Mouse (Mus musculus) brain, adult 2 months (tissue): ENCODE data around the gene Mmachc.
"Not testable (repeated sequence)": the region's sequence is repeated elsewhere in the genome, so short reads cannot be mapped to it uniquely, and the experiment has no call there.

Experiments used
- DNase-seq: peaks from one replicate; pipeline ENCODE4 v3.0.0; 2011; ENCODE audit warnings: low read depth, low spot score

Mmachc gene

DNA sequence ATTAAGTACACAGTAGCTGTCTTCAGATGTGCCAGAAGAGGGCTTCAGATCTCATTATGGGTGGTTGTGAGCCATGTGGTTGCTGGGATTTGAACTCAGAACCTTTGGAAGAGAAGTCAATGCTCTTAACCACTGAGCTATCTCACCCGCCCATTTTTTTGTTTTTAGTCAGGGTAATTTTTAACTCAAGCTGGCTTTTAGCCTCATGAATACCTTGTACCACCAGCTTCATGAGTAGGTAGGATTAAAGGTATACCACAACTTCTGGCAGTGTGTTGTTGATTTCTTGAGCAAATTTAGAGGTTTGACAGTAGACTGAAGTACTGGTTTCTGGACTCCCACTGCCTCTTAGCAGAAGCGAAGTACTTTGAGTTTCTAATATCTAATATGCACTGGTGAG, 16.1 kb downstream of the Mmachc start:
- no peak for DNase-seq

DNA sequence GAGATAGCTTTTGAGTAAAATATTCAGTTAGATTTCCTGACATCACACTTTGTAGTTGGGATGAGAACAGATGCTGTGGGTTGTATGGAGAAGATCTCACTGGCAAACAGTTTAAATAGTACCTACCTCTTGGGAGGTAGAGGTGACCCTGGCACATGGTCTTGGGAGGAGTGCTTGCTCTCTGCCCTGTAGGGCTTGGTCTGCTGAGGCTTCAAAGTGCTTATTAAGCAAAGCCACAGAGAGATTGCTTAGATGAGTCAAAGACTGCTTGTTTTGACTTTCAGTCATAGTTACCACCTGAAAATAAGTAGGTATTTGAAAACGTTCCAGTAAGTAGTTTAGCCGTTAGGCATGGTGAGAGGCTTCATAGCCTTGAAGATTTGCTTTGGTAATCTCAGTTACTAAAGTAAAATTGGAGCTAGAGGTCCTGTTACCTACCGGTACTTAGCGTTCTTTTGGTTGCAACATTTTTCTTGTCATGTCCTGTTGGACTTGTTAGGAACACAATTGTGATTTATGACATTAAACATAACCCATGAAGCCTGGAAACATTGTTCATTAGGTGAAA, 18.8 kb downstream of the Mmachc start:
- DNase-seq, result no peak

DNA sequence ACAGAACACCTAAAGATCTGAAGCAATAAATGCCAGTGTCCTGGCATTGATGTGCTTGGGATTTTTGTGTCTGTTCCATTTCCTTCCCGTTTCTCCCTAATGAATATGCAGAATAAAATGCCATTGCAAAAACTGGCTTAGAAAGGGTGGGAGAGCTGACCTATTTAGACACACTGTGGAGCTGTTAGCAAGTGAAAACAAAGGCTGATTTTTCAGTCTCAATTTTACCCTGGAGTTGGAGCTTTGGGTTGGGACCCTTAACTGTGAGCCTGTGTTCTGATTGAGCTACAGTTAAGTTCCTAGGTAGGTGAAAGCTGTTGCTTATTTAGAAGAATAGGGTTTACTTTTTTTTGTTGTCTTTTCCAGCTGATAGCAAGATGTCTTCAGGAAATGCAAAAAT, 21.2 kb downstream of the Mmachc start:
- DNase-seq, result no peak

DNA sequence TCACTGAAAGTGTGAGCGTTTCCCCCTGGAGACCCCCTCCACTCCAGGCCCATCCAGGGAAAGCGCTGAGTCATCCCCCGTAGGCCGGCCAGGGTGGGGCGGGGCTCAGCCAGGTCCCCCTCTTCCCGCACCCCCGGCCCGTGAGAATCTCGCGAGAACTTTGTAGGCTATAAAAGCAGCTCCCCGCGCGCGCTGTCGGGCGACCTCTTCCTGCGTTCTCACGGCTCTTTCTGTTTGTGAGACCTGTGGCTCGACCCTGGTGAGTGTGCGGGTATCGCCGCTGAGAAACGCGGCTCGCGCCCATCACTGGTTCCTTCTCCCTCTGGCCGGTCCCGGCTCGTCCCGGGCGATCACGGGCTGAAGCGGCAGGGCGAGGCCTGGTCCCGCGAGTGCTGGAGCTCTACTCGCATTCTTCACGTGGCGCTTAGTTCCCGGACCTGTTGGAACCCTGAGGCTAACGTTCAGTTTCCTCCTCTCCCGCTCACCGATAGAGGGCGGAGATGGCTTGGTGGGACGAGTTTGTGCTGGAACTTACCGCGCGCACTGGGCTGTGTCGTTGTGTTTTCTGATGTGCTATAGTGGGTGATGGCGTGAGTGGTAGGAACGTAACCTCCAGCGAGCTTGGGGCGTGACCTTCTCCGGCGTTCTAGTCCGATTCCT, 22.7 kb downstream of the Mmachc start, which contains the start of gene Prdx1:
TSS of gene Prdx1 (plus strand) at position 143 of the 660 bp plus-strand sequence.
- DNase-seq, result peak; percentile 95

DNA sequence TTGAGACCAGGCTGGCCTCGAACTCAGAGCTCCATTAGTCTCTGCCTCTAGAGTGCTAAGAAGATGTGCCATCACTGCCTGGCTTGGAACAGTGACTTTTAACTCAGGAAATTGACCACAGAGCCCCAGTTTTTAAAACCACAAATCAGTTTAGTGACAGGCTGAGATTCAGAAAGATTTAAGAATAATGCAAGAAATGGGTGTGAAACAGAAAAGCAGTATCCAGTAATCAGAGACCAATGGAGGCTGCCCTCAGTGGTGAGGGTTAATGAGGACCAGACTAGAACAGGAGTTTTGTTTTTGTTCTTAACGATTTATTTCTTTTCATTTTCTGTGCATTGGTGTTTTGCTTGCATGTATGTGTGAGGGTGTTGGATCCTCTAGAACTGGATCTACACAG, 23.5 kb downstream of the Mmachc start:
- no peak for DNase-seq

DNA sequence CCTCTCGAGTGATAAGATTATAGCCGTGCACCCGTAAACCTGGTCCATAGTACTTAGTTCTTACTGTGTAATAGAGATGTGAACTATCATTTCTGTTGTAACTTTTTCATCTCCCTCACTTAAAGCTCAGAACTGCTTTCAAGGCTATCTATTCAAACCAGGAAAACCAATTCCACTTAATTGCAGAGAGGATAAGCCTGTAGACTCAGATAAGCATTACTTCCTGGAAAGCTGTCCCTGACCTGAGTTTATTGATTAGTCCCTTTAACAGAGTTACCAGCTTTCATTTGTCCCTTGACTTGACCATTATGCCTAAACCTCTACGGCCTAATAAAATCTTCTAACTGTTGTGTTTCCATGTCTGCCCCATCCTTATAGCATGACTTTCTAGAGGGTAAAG, 24.2 kb downstream of the Mmachc start:
- DNase-seq, result no peak

DNA sequence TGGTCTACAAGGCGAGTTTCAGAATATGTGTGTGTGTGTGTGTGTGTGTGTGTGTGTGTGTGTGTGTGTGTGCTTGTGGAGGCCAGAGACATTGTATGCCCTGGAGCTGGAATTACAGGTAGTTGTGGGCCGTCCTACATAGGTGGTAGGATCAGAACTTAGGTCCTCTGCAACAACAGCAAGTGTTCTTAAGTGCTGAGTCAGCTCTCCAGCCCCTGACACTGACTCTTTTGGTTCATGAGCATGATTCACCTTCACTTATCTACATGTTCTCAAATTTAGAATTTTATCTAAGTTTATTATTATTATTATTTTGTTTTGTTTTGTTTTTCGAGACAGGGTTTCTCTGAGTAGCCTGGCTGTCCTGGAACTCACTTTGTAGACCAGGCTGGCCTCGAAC, 27.7 kb downstream of the Mmachc start:
- DNase-seq, result not testable (repeated sequence)

DNA sequence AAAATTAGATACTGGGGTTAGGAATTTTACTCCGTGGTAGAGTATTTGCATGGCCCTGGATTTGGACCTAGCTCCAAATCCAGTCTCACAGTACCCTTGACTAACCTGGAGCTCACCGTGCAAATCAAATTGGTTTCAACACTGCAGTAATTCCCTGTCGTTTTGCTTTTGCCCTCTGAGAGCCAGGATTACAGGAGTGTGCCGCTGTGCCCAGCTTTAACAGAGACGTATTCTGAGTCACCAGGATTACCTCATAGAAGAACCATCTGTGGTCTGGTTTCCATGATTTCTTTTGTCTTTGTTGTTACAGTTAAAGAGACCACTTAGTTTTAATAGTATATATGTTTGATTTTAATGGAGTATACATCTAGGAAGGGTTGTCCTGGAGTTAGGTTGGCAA, 29.1 kb downstream of the Mmachc start:
- no peak for DNase-seq

DNA sequence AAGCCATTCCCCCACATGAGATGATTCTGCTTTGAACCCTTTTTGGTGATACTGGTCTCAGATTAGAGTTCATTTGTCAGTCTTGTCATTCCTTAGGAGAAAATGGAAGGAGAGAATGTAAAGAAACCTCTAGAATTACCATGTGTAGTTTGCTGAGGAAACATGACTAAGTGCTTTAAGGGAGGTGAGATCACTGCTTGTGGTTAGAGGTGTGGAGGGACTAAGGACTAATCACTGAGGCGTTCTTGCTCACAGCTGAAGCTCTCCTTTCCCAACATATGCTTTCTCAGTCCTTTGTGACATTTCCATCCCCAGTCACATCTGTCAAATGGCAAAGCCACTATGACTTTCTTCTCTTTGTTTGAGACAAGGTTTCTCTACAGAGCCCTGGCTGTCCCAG, 30.4 kb downstream of the Mmachc start:
- DNase-seq, result no peak

DNA sequence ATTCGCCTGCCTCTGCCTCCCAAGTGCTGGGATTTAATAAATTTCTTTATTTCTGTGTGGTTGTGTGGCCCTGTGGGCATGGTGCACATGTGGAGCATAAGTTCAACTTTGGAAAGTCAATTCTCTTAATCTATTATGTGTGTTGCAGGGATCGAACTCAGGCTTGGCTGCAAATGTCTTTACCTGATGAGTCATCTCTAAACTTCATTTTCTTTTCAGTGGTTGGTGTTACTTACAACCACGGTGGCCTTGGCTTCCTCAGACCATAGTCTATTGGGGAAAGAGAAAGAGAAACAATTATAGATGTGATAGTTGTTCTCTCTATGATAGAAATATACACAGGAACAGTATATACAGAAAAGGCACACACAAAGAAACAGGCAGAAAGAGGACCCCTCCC, 32.2 kb downstream of the Mmachc start:
- DNase-seq, result no peak

DNA sequence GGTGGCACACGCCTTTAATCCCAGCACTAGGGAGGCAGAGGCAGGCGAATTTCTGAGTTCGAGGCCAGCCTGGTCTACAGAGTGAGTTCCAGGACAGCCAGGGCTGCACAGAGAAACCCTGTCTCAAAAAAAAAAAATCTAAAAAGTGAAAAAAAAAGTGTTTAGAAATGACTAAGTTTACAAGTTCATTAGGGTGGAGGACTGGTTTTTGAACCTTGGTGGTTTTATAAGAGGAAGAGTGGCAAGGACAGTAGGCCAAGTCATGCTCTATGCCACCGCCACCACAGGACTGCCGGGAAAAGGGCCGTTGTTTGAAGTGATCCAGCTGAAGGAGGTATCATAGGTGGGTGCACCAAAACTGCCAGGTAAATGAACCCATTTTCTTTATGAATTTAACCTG, 33.4 kb downstream of the Mmachc start:
- not testable (repeated sequence) for DNase-seq

DNA sequence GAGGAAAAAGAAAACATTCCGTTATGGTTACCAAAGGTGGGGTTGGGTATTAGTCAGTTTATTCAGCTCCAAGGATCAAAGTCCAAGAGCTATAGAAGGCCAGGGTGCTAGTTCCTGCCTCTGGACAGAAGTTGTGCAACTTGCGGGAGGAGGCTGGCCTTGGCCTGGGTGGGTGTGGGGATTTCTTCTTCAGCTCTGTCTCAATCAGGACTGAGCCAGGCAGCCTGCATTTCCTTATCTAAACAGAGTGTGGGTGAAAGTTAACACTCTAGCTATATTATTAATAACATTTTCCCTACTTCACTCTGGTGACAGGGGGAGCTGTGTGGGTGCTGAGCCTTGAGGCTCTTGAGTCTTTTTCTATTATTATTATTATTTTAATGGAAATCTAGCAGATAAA, 35.4 kb downstream of the Mmachc start:
- peak; percentile 30 for DNase-seq

DNA sequence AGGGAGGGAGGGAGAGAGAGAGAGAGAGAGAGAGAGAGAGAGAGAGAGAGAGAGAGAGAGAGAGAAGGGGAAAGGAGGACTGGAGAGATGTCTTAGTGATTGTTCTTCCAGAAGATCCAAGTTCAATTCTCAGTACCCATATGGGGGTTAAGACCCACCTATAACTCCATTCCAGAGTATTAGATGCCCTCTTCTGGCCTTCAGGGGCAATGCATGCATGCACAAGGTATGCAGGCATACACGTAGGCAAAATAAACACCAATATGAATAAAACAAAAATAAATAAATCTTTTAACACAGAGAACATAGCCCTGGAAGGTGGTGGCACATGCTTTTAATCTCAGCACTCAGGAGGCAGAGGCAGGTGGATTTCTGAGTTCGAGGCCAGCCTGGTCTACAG, 38.9 kb downstream of the Mmachc start:
- DNase-seq, result no peak

DNA sequence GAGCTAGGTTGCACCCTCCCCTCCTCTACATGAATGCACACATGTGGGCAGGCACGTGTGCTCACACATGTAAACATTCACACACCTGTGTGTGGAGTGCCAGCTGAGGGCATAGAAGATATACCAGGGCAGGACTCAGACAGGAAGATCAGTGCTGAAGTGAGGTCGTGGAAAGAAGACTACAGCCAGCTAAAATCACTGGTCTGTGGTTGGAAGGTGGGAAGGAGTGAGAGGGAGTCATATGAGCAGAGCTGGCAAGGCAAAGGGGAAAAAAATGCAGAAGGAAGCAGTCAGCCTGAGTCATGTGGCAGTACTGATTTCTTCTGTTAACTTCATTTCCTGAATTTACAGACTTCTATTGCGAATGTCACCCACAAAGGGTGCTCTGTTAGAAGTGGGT, 40.1 kb downstream of the Mmachc start:
- DNase-seq, result peak; percentile 53

DNA sequence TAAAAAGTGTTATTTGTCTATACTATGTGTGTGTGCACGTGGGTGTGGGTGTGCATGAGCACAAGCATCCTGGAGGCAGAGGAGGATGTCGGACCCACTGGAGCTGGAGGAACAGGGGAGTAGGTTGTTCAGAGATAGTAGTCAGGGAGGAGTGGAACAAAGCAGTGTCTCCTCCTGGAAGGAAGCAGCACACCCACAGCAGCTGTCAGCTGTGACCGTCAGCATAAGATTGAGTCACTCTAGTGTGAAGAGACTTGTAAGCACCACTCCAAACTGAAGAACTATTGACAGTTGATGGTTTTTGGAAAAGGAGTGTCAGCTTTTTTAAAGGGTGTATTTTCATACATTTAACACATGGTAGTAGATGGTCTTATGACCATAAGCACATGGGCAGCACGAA, 41.6 kb downstream of the Mmachc start:
- DNase-seq, result peak; percentile 62

DNA sequence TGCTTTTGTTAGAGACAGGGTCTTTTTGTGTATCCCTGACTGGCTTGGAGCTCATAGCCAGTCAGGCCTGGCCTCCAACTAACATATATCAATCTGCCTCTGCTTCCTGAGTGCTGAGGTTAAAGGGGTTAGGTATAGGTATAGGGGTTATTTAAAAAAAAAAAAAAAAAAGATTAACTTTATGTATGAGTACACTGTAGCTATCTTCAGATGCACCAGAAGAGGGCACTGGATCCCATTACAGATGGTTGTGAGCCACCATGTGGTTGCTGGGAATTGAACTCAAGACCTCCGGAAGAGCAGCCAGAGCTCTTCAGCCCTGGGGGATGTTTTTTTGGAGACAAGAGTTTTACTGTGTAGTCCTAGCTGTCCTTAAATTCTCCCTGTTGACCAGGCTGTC, 46.2 kb downstream of the Mmachc start:
- no peak for DNase-seq

DNA sequence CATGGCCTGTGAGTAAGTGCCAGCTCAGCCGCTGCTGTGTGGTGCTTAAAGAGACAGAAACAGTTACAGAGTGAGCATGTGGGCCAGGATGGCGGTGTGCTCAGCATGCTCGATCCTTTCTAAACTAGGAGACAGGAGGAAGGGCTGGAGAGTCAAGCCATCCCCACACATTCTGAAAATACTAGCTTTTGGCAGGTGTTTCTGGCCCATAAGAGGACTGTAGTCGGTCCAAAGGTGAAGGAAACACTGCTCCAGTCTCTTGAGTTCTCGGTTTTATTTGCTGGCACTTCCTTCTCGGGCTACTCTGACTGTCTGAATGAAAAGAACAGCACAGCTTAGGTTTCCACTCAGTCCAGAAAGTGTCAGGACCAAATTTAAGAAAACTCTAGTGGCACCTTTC, 47.4 kb downstream of the Mmachc start:
- no peak for DNase-seq

DNA sequence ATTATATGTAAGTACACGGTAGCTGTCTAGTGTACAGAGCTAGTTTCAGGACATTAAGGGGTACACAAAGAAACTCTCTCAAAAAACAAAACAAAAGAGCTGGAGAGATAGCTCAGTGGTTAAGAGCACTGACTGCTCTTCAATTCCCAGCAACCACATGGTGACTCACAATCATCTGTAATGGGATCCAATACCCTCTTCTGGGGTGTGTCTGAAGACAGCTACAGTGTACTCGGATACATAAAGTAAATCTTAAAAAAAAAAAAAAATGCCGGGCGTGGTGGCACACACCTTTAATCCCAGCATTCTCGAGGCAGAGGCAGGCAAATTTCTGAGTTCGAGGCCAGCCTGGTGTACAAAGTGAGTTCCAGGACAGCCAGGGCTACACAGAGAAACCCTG, 48.3 kb downstream of the Mmachc start:
- not testable (repeated sequence) for DNase-seq

DNA sequence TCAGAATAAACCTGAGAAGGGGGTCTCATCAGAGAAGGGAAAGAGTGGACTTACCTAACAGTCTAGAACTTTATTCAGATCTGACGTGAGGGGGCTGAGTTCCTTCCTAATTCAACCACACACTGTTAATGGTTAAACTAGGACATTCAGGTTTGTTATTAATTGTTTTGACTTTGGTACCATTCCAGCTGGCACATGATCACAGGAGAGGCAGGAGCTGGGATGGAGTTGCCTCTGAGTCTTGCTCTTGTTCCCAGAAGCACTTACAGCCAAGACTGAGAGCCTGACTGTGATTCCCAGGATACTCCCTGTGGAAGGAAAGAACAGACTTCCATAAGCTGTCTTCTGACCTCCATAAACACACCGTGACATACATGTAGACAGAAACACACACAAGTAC, 48.7 kb downstream of the Mmachc start:
- DNase-seq, result no peak

DNA sequence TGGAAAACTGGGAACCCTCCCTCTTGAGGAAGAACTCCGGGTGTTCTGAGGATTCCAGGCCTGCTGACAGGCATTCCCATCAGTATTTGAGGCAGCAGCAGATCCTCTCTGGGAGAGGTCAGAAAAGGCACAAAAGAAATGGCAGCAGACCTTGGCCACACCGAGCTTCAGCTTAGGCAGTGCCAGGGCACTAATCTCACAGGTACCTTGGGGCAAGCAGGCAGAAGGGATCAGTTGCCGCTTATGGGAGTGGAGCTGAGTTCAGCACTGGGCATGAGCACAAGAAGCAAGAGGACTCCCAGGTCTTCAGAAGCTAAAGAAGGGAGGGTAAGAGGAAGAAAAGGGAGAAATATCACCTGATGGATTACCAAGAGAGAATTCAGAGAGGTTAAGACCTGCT, 50.2 kb downstream of the Mmachc start:
- no peak for DNase-seq

DNA sequence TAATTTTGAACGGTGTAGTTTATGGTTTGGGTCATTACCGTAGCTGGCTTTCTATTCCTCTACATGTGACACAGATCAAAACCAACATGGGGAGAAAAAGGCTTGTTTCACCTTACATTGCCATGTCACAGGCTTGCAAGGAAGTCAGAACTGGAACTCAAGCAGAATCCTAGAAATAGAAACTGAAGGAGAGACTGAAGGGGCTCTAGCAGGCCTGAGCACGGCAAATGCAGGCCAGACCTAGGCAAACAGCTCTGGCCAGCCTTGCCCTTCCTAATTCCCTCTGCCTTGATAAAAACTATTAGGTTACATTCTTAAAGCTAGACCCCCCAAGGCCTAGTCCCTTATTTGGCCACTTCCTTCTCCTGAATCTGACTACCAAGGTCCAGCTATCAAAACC, 52.5 kb downstream of the Mmachc start:
- DNase-seq, result no peak

DNA sequence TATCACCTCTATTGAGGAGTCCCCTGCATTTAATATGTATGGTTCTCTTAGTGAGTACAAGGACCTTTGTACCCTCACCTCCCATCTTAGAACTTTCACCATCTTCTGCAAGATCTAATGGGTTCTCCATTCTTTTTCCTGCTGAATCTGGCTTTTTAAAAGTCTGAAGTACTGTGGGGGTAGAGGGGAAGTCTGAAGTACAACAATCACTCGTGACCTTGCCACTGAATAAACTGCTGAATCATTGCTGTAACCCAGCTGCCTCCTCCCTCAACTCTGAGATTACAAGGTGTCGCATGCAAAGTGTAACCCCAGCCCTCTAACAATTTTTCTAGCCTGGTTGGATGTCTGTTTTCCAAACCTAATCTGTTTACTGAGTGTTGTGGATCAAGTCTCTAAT, 53.1 kb downstream of the Mmachc start:
- DNase-seq, result no peak

DNA sequence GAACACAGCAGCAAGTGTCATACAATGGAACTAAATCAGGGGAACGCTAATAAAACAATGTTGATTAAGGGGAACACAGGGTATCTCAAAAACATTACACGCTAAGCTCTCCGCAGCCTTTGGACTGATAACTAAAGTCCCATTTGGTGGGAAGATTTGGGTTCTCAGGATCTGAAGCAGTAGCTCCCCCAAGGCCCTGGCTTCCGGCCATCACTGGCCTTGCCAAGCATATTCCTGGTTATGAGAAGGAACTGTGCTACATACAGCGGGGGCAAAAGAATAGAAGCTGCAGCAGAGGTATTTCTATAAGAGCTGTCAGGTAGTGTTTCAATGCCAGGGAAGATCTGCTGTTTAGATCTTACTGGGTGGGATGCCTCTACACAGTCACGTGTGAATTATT, 55.0 kb downstream of the Mmachc start:
- no peak for DNase-seq
